Mouse (Mus musculus): ENCODE results near the gene Nup88.

- no peak for TF ChIP-seq CTCF (IDR thresholded peaks at IDR 0.05; ENCODE audit: borderline replicate concordance, extremely low read depth, insufficient read depth, insufficient read length)
- no peak for TF ChIP-seq POLR2A (IDR thresholded peaks at IDR 0.05; ENCODE audit: borderline replicate concordance, extremely low read depth, insufficient read depth, insufficient read length, poor library complexity, severe bottlenecking)
These were observed 27.2 kb downstream of the Nup88 start for GRCm38 (mm10) chr11:70942596-70942995.
